Mouse (Mus musculus) heart, postnatal 0 days (tissue): ENCODE results near the gene Mphosph9.

ENCODE experiments used
- CTCF ChIP-seq: IDR thresholded peaks from 2 replicates; pipeline ENCODE4 v1.5.1; 2016; ENCODE audit warnings: antibody characterized with exemption, control low read depth, low read depth
- EP300 ChIP-seq: IDR thresholded peaks from 2 replicates; pipeline ENCODE4 v1.6.1; 2016; ENCODE audit warnings: antibody characterized with exemption, low read depth

GRCm38 (mm10) chr5:124353726-124354547 lies 26.2 kb upstream of the Mphosph9 start:
- TF ChIP-seq CTCF: peak; percentile 53
- TF ChIP-seq EP300: no peak
